Mouse (Mus musculus): ENCODE data around the gene Prss42. TPM values are rescaled to one million over a fixed set of nuclear protein-coding genes. Genes with fewer than 3 reads are reported as not detected.

The Prss42 gene
- polyA plus RNA-seq (2012) = not detected in 2 replicates

GRCm38 (mm10) chr9:110797866-110798265 is at the start of gene Prss42:
Prss42 (plus strand) TSS chr9:110798166.
- TF ChIP-seq GATA1 (IDR thresholded peaks at IDR 0.05; ENCODE audit: low read length) = no peak

DNA sequence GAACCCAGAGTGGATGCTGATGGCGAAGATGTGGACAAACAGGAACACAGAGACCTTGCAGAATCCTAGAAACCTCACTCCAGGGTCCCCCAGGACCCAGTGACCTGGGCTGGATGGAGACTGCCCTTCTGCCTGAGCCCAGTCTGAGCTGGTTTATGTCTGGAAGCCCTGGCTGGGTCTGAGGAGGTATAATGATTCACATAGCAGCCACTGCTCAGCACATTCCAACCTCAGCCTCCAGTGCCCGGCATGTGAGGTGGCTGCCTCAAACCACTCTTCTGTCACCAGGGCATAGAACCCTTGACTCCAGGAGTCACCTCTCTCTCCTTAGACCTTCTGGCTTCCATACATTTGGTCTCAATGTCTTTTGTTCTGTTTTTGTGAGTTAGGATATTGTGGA is 49.5 kb upstream of the Prss42 start:
- no peak for TF ChIP-seq GATA1 (IDR thresholded peaks at IDR 0.05; ENCODE audit: low read length)

- TF ChIP-seq GATA1 (IDR thresholded peaks at IDR 0.05; ENCODE audit: low read length) = no peak
These were observed 47.4 kb upstream of the Prss42 start for GRCm38 (mm10) chr9:110750404-110751187.

- TF ChIP-seq GATA1 (IDR thresholded peaks at IDR 0.05; ENCODE audit: low read length) = no peak
These were observed 46.6 kb upstream of the Prss42 start for GRCm38 (mm10) chr9:110751412-110751811.

GRCm38 (mm10) chr9:110752917-110753435 is 45.0 kb upstream of the Prss42 start:
- TF ChIP-seq GATA1 (IDR thresholded peaks at IDR 0.05; ENCODE audit: low read length) = no peak

DNA sequence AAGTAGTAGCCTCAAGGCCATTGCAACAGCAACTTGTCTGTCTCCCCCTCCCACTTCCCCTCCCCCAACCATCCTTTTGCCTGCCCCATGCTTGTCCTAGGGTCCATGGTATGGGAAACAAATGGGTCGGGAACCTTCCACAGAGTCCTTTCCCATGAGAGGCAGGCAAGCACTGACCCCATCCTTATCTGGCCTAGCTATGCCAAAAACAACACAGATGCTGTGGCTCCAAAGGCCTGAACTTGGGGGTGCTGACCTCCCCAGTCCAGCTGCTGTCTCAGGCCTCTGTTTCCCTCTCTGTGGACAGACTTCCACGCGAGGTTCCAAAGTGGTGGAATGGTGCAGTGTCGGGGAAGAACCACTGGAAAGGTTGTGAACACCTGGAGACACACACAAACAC is 44.2 kb upstream of the Prss42 start:
- TF ChIP-seq GATA1 (IDR thresholded peaks at IDR 0.05; ENCODE audit: low read length) = no peak

DNA sequence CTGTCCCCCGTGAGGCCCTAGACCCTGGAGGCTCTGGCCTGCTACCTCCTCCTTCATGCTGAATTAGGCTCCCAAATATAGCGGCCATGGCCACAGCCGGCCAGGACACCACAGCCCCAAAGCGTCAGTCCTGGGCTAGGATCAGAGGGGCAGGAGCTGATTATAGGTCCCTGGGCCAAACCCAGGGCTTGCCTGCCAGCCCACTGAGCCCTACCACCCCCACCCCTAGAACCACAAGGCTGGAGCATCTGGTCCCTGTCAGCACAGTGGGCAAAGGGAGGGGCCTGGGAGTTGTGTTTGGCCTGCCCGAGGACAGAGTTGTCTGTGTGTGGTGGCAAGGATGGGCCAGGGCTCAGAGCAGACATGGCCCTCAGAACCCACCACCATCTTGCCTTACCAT is 40.1 kb upstream of the Prss42 start:
- no peak for TF ChIP-seq GATA1 (IDR thresholded peaks at IDR 0.05; ENCODE audit: low read length)

DNA sequence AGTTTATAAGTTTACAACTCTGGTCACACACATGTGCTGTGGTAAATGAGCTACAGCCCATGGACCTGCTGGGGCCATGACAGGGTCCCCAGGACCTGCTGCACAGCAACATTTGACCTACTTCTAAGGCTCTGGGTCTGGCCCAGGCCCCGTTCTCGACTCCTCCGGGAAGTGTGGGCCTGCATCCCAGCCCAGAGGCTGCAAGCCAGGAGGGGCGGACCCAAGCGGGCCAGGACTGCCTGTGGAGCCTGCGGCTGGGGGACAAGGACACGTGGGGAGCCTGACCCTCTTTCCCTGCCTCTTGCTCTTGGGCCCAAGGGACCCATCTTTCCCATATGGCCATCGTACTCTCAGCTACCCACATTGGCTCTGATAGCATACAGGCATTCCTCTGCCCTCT is 39.4 kb upstream of the Prss42 start:
- TF ChIP-seq GATA1 (IDR thresholded peaks at IDR 0.05; ENCODE audit: low read length) = no peak

DNA sequence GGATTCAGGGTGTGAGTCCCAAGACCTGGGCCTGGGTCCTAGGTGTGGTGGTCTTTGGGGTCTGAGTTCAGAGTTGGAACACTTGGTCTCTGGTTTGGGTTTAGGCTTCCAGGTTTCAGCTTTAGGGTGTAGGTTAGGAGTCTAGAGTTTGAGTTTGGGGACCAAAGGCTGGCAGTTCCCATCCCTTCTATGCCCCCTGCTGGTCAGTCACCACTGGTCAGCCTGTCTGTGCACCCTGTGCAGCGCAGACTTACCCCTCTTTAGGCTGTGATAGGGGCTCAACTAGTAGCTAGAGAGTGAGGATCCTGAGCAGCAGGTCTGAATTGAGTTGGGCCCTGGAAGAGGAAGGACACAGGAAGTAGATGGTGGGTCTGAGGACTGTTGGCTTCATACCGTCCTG is 38.7 kb upstream of the Prss42 start:
- no peak for TF ChIP-seq GATA1 (IDR thresholded peaks at IDR 0.05; ENCODE audit: low read length)

DNA sequence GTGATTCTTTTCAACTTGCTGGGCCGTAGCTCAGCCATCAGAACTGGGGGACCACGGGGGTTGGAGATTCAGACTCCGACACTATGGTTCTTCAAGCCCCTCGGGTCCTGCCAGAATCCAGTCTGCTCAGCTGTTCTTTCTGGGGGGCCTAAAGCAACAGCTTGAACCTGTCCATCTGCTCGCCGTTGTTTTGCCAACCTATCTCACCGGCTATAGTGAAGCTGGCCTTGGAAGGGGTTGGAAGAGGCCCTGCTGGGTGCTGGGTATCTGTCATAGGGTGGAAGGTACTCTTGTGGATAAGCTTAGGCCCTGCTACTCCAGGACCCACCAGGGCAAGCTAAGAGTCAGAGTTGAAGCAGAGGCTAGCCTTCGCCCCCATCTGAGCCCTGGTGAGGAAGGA is 37.1 kb upstream of the Prss42 start:
- no peak for TF ChIP-seq GATA1 (IDR thresholded peaks at IDR 0.05; ENCODE audit: low read length)

GRCm38 (mm10) chr9:110762763-110763162 is 35.2 kb upstream of the Prss42 start:
- no peak for TF ChIP-seq GATA1 (IDR thresholded peaks at IDR 0.05; ENCODE audit: low read length)

DNA sequence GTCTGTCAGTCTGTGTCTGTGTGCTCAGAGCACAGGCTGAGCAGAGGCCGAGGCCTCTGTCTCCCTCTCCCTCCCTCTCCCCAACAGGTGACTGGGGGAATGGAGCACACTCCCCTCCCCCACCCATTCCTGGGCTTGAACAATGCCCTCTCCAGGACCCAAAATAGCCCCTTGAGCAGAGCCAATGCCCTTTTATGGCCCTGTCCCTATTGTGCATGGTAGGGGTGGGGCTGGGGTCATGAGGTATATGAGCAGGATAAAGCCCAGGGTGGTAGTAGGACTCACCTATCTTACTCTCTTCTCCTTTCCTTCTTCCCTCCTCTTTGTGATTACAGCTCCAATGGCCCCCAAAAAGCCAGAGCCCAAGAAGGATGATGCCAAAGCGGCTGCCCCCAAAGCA is 34.6 kb upstream of the Prss42 start:
- TF ChIP-seq GATA1 (IDR thresholded peaks at IDR 0.05; ENCODE audit: low read length) = no peak

- TF ChIP-seq GATA1 (IDR thresholded peaks at IDR 0.05; ENCODE audit: low read length) = no peak
These were observed 25.6 kb upstream of the Prss42 start for GRCm38 (mm10) chr9:110772336-110772735.

- TF ChIP-seq GATA1 (IDR thresholded peaks at IDR 0.05; ENCODE audit: low read length) = no peak
These were observed 23.3 kb upstream of the Prss42 start for GRCm38 (mm10) chr9:110774403-110775268.

- no peak for TF ChIP-seq GATA1 (IDR thresholded peaks at IDR 0.05; ENCODE audit: low read length)
These were observed 22.5 kb upstream of the Prss42 start for GRCm38 (mm10) chr9:110775269-110776022.

DNA sequence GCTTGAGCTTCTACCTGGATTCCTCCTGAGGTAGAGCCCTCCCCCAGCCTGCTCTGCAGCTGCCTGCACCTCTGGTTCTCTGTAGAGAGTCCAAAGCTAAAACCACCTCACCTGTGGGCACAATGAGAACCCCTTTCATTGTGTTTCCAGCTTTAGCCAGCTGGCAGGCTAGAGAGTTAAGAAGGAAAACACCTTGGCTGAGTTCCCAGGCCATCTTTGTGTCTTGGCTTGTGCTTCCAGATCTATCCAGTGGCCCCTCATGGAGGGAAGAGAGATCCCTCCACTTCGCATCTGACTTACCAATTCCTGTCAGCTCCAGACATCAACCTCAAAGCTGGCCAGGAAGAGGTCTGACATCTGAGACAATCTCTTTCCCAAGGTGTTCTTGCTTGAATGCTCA is 19.9 kb upstream of the Prss42 start:
- no peak for TF ChIP-seq GATA1 (IDR thresholded peaks at IDR 0.05; ENCODE audit: low read length)
